Mouse (Mus musculus): ENCODE data around the gene Dvl1. TPM values are rescaled to one million over a fixed set of nuclear protein-coding genes. Genes with fewer than 3 reads are reported as not detected.

The Dvl1 gene
- polyA plus RNA-seq, 1 experiment, result 38.5 TPM

- H3K27ac ChIP-seq (ENCODE audit: insufficient read depth, low read length), result no peak overlapping the region
- no peak overlapping the region for H3K4me3 ChIP-seq (ENCODE audit: insufficient read depth, low read length)
- TF ChIP-seq POLR2A (IDR thresholded peaks at IDR 0.05; ENCODE audit: low read depth, low read length), result no peak
- no peak for TF ChIP-seq CTCF (IDR thresholded peaks at IDR 0.05; ENCODE audit: borderline replicate concordance, insufficient read depth, low read length)
- H3K4me1 ChIP-seq (ENCODE audit: control insufficient read depth, insufficient read depth, low read length), result no peaks in the 10 kb centered on the region
Measured at GRCm38 (mm10) chr4:155821025-155821424, 26.2 kb upstream of the Dvl1 start.

- H3K4me1 ChIP-seq (ENCODE audit: control insufficient read depth, insufficient read depth, low read length), result no peaks in the 10 kb centered on the region
- no peak for TF ChIP-seq POLR2A (IDR thresholded peaks at IDR 0.05; ENCODE audit: low read depth, low read length)
- no peak for TF ChIP-seq CTCF (IDR thresholded peaks at IDR 0.05; ENCODE audit: borderline replicate concordance, insufficient read depth, low read length)
- H3K4me3 ChIP-seq (ENCODE audit: insufficient read depth, low read length), result no peak overlapping the region
- no peak overlapping the region for H3K27ac ChIP-seq (ENCODE audit: insufficient read depth, low read length)
Measured at GRCm38 (mm10) chr4:155823443-155823842, 23.8 kb upstream of the Dvl1 start.

GRCm38 (mm10) chr4:155829866-155830265 is 17.3 kb upstream of the Dvl1 start:
- Histone ChIP-seq H3K27ac (ENCODE audit: insufficient read depth, low read length) (no peak overlapping the region), H3K4me3 (ENCODE audit: insufficient read depth, low read length) (no peak overlapping the region), H3K4me1 (ENCODE audit: control insufficient read depth, insufficient read depth, low read length) (peaks cover 10% of the 10 kb centered on the region)
- TF ChIP-seq POLR2A (IDR thresholded peaks at IDR 0.05; ENCODE audit: low read depth, low read length) (no peak), CTCF (IDR thresholded peaks at IDR 0.05; ENCODE audit: borderline replicate concordance, insufficient read depth, low read length) (no peak)

GRCm38 (mm10) chr4:155830596-155830995 is 16.6 kb upstream of the Dvl1 start:
- TF ChIP-seq POLR2A (IDR thresholded peaks at IDR 0.05; ENCODE audit: low read depth, low read length), result no peak
- no peak for TF ChIP-seq CTCF (IDR thresholded peaks at IDR 0.05; ENCODE audit: borderline replicate concordance, insufficient read depth, low read length)
- peaks cover 10% of the 10 kb centered on the region for H3K4me1 ChIP-seq (ENCODE audit: control insufficient read depth, insufficient read depth, low read length)
- H3K4me3 ChIP-seq (ENCODE audit: insufficient read depth, low read length), result no peak overlapping the region
- no peak overlapping the region for H3K27ac ChIP-seq (ENCODE audit: insufficient read depth, low read length)

GRCm38 (mm10) chr4:155831205-155831766 is 15.9 kb upstream of the Dvl1 start, which contains the start of gene Aurkaip1:
Gene Aurkaip1, plus strand, starts transcription at chr4:155831272.
- Histone ChIP-seq H3K27ac (ENCODE audit: insufficient read depth, low read length) (peak within 1 kb of the TSS; percentile 64), H3K4me1 (ENCODE audit: control insufficient read depth, insufficient read depth, low read length) (peaks cover 10% of the 10 kb centered on the region)
- peak; percentile 92 for TF ChIP-seq CTCF (IDR thresholded peaks at IDR 0.05; ENCODE audit: borderline replicate concordance, insufficient read depth, low read length)
- TF ChIP-seq POLR2A (IDR thresholded peaks at IDR 0.05; ENCODE audit: low read depth, low read length), result peak; percentile 75

GRCm38 (mm10) chr4:155831831-155832230 is 15.4 kb upstream of the Dvl1 start:
- Histone ChIP-seq H3K27ac (ENCODE audit: insufficient read depth, low read length) (peak overlapping the region; percentile 64), H3K4me3 (ENCODE audit: insufficient read depth, low read length) (peak overlapping the region; percentile 76), H3K4me1 (ENCODE audit: control insufficient read depth, insufficient read depth, low read length) (peaks cover 10% of the 10 kb centered on the region)
- no peak for TF ChIP-seq POLR2A (IDR thresholded peaks at IDR 0.05; ENCODE audit: low read depth, low read length)
- no peak for TF ChIP-seq CTCF (IDR thresholded peaks at IDR 0.05; ENCODE audit: borderline replicate concordance, insufficient read depth, low read length)

More at GRCm38 (mm10) chr4:155831205-155831766, 15.9 kb upstream of the Dvl1 start, which contains the start of gene Aurkaip1:
- peak within 1 kb of the TSS; percentile 76 for H3K4me3 ChIP-seq (ENCODE audit: insufficient read depth, low read length)

- TF ChIP-seq POLR2A (IDR thresholded peaks at IDR 0.05; ENCODE audit: low read depth, low read length) (no peak), CTCF (IDR thresholded peaks at IDR 0.05; ENCODE audit: borderline replicate concordance, insufficient read depth, low read length) (no peak)
- Histone ChIP-seq H3K4me3 (ENCODE audit: insufficient read depth, low read length) (peak overlapping the region; percentile 76), H3K4me1 (ENCODE audit: control insufficient read depth, insufficient read depth, low read length) (peaks cover 10% of the 10 kb centered on the region), H3K27ac (ENCODE audit: insufficient read depth, low read length) (peak overlapping the region; percentile 64; the same call in 1 of the 2 replicates)
Measured at GRCm38 (mm10) chr4:155832321-155832720, 14.9 kb upstream of the Dvl1 start.

- Histone ChIP-seq H3K27ac (ENCODE audit: insufficient read depth, low read length) (peak overlapping the region; percentile 30; the same call in 1 of the 2 replicates), H3K4me3 (ENCODE audit: insufficient read depth, low read length) (no peak overlapping the region)
Measured at GRCm38 (mm10) chr4:155833234-155833633, 14.0 kb upstream of the Dvl1 start.

GRCm38 (mm10) chr4:155833836-155834235 is 13.4 kb upstream of the Dvl1 start:
- H3K4me3 ChIP-seq (ENCODE audit: insufficient read depth, low read length), result no peak overlapping the region
- H3K4me1 ChIP-seq (ENCODE audit: control insufficient read depth, insufficient read depth, low read length), result peaks cover 11% of the 10 kb centered on the region
- H3K27ac ChIP-seq (ENCODE audit: insufficient read depth, low read length), result peak overlapping the region; percentile 76
- TF ChIP-seq POLR2A (IDR thresholded peaks at IDR 0.05; ENCODE audit: low read depth, low read length) (peak; percentile 8; the same call in 1 of the 2 replicates), CTCF (IDR thresholded peaks at IDR 0.05; ENCODE audit: borderline replicate concordance, insufficient read depth, low read length) (0 out of 2 replicates have a peak, but pooled peaks have one; percentile 18)

More at GRCm38 (mm10) chr4:155833234-155833633, 14.0 kb upstream of the Dvl1 start:
- TF ChIP-seq CTCF (IDR thresholded peaks at IDR 0.05; ENCODE audit: borderline replicate concordance, insufficient read depth, low read length), result no peak
- peak; percentile 5; the same call in 1 of the 2 replicates for TF ChIP-seq POLR2A (IDR thresholded peaks at IDR 0.05; ENCODE audit: low read depth, low read length)
- H3K4me1 ChIP-seq (ENCODE audit: control insufficient read depth, insufficient read depth, low read length), result peaks cover 10% of the 10 kb centered on the region

GRCm38 (mm10) chr4:155837404-155838010 is 9.7 kb upstream of the Dvl1 start:
- Histone ChIP-seq H3K4me3 (ENCODE audit: insufficient read depth, low read length) (no peak overlapping the region), H3K27ac (ENCODE audit: insufficient read depth, low read length) (peak overlapping the region; percentile 100), H3K4me1 (ENCODE audit: control insufficient read depth, insufficient read depth, low read length) (peaks cover 13% of the 10 kb centered on the region)
- no peak for TF ChIP-seq CTCF (IDR thresholded peaks at IDR 0.05; ENCODE audit: borderline replicate concordance, insufficient read depth, low read length)
- no peak; the same call in 1 of the 2 replicates for TF ChIP-seq POLR2A (IDR thresholded peaks at IDR 0.05; ENCODE audit: low read depth, low read length)
